ENCODE assay signal across 17 mouse cellular contexts in the genomic region with DNA sequence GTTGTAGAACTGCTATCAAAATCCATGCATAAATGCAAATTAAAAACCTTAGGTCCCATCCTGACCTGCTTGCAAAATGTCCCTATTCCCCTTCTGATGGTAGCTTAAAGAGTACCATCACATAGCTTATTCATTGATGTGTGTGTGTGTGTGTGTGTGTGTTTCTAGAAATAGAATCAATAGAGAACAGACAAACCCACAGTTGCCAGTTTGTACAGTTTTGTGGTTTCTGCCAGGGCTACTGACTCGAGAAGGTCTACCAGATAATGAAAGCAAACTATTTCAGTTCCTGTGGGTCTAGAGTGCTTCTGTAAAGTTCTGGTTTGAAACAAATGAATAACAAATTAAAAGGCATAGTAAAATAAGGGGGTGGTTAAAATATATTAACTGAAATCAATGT.
DNase-seq lines count a peak whose midpoint lies in the region; ATAC-seq and TF ChIP-seq lines count a peak whose summit lies in the region.
"Had no signal": no experiment of that assay in that cellular context is flagged by ENCODE, and none has a peak within 500 bp of the region (broad histone marks: within the 10 kb centered on the region; RNA-seq: fewer than 3 reads in every experiment).

No protein-coding gene starts in this region.

- H3K27me3 ChIP-seq in hindbrain, embryonic 10.5 days (ENCODE audit: insufficient read depth, poor library complexity, severe bottlenecking): no peaks in the 10 kb centered on the region
- no peaks in the 10 kb centered on the region for H3K27me3 ChIP-seq in hindbrain, postnatal 0 days (ENCODE audit: insufficient read depth, low read length)
- H3K27me3 ChIP-seq in liver, postnatal 0 days (ENCODE audit: insufficient read depth, low read length): no peaks in the 10 kb centered on the region
- no peaks in the 10 kb centered on the region for H3K27me3 ChIP-seq in stomach, postnatal 0 days (ENCODE audit: control insufficient read depth, insufficient read depth, low read length)
- H3K27me3 ChIP-seq: forebrain, embryonic 15.5 days; neural tube, embryonic 13.5 days had no signal

- 64% methylated on average over 1 of the region's 1 CpGs for WGBS in hindbrain, embryonic 10.5 days
- WGBS in hindbrain, postnatal 0 days: 53% methylated on average over 1 of the region's 1 CpGs
- 12% methylated on average over 1 of the region's 1 CpGs for WGBS in liver, postnatal 0 days (ENCODE audit: insufficient replicate concordance)
- 40% methylated on average over 1 of the region's 1 CpGs for WGBS in stomach, postnatal 0 days

- H3K4me1 ChIP-seq in hindbrain, embryonic 10.5 days (replicated peaks): peaks cover 20% of the 10 kb centered on the region
- H3K4me1 ChIP-seq in hindbrain, postnatal 0 days (ENCODE audit: insufficient read depth, low read length): 0 out of 2 replicates have a peak, but pooled peaks cover 4% of the 10 kb centered on the region
- no peaks in the 10 kb centered on the region for H3K4me1 ChIP-seq in liver, postnatal 0 days (ENCODE audit: insufficient read depth)
- no peaks in the 10 kb centered on the region for H3K4me1 ChIP-seq in stomach, postnatal 0 days (replicated peaks; ENCODE audit: control insufficient read depth, insufficient read depth)

- no peak overlapping the region for H3K4me2 ChIP-seq in hindbrain, postnatal 0 days (ENCODE audit: low read depth, low read length)
- no peak overlapping the region for H3K4me2 ChIP-seq in liver, postnatal 0 days (ENCODE audit: low read depth, low read length)
- no peak overlapping the region for H3K4me2 ChIP-seq in stomach, postnatal 0 days (replicated peaks; ENCODE audit: low read depth)
- H3K4me2 ChIP-seq: forebrain, embryonic 15.5 days; heart, embryonic 11.5 days; neural tube, embryonic 13.5 days had no signal

- no peak overlapping the region for H3K4me3 ChIP-seq in hindbrain, embryonic 10.5 days
- no peak overlapping the region for H3K4me3 ChIP-seq in hindbrain, postnatal 0 days (ENCODE audit: low read length)
- no peak overlapping the region for H3K4me3 ChIP-seq in liver, postnatal 0 days (ENCODE audit: low read depth, low read length)
- no peak overlapping the region for H3K4me3 ChIP-seq in stomach, postnatal 0 days (ENCODE audit: low read depth, low read length)
- H3K4me3 ChIP-seq: erythroblast, embryonic 14.5 days; forebrain, embryonic 15.5 days; neural tube, embryonic 13.5 days had no signal

- H3K9ac ChIP-seq in hindbrain, postnatal 0 days (replicated peaks; ENCODE audit: low read length): no peak overlapping the region
- no peak overlapping the region for H3K9ac ChIP-seq in liver, postnatal 0 days (replicated peaks)
- H3K9ac ChIP-seq in stomach, postnatal 0 days (ENCODE audit: low read length): no peak overlapping the region
- H3K9ac ChIP-seq: forebrain, embryonic 15.5 days; neural tube, embryonic 13.5 days had no signal

- no peak for ATAC-seq in hindbrain, postnatal 0 days
- peak; percentile 82 for ATAC-seq in granulocyte monocyte progenitor cell, adult 5-6 weeks (replicated peaks; ENCODE audit: poor library complexity, severe bottlenecking)
- peak; percentile 67 for ATAC-seq in liver, postnatal 0 days
- no peak for ATAC-seq in stomach, postnatal 0 days (ENCODE audit: low FRiP score, low TSS enrichment)

- TF ChIP-seq CTCF in hindbrain, postnatal 0 days (IDR thresholded peaks at IDR 0.05; ENCODE audit: low read depth): no peak
- no peak for TF ChIP-seq CTCF in liver, postnatal 0 days (IDR thresholded peaks at IDR 0.05; ENCODE audit: low read depth)
- TF ChIP-seq CTCF in stomach, postnatal 0 days (IDR thresholded peaks at IDR 0.05; ENCODE audit: low read depth): no peak

- H3K27ac ChIP-seq in hindbrain, embryonic 10.5 days: 0 out of 2 replicates have a peak overlapping the region, but pooled peaks have one; percentile 9
- H3K27ac ChIP-seq in hindbrain, postnatal 0 days: no peak overlapping the region
- H3K27ac ChIP-seq in liver, postnatal 0 days (ENCODE audit: low read depth): no peak overlapping the region
- no peak overlapping the region for H3K27ac ChIP-seq in stomach, postnatal 0 days (replicated peaks)
- H3K27ac ChIP-seq: forebrain, embryonic 15.5 days; neural tube, embryonic 13.5 days had no signal

- DNase-seq in hindbrain, embryonic 10.5 days (ENCODE audit: low spot score): no peak
- DNase-seq in hindbrain, postnatal 0 days (ENCODE audit: low spot score): no peak
- DNase-seq in A20 (ENCODE audit: low read depth, low spot score): peak; percentile 81
- DNase-seq in liver, postnatal 0 days: no peak
- DNase-seq in gastrocnemius, postnatal 25 days: no peak
- DNase-seq in stomach, postnatal 0 days (ENCODE audit: low spot score): no peak
- DNase-seq in frontal cortex, postnatal 10 days (ENCODE audit: low spot score in 2 of 2): no peak
- DNase-seq: adrenal gland, postnatal 14 days; gastrocnemius, postnatal 10 days; lung, postnatal 4 days; retina, postnatal 1 day; thymus, adult 18-20 months had no signal

- H3K9me3 ChIP-seq in hindbrain, embryonic 10.5 days: no peaks in the 10 kb centered on the region
- H3K9me3 ChIP-seq in hindbrain, postnatal 0 days (ENCODE audit: low read length): no peaks in the 10 kb centered on the region
- H3K9me3 ChIP-seq in liver, postnatal 0 days (ENCODE audit: low read length): no peaks in the 10 kb centered on the region
- H3K9me3 ChIP-seq in stomach, postnatal 0 days (ENCODE audit: control insufficient read depth, low read length): no peaks in the 10 kb centered on the region
- H3K9me3 ChIP-seq: forebrain, embryonic 15.5 days; neural tube, embryonic 13.5 days had no signal

- TF ChIP-seq EP300 in liver, postnatal 0 days (IDR thresholded peaks at IDR 0.05; ENCODE audit: low read depth): peak; percentile 36
- TF ChIP-seq EP300 in stomach, postnatal 0 days (optimal IDR thresholded peaks at IDR 0.05): no peak

- H3K36me3 ChIP-seq in hindbrain, embryonic 10.5 days: no peaks in the 10 kb centered on the region
- H3K36me3 ChIP-seq in hindbrain, postnatal 0 days (ENCODE audit: insufficient read depth, low read length): no peaks in the 10 kb centered on the region
- no peaks in the 10 kb centered on the region for H3K36me3 ChIP-seq in liver, postnatal 0 days (replicated peaks; ENCODE audit: insufficient read depth, low read length)
- H3K36me3 ChIP-seq in stomach, postnatal 0 days (ENCODE audit: control insufficient read depth, insufficient read depth, low read length): no peaks in the 10 kb centered on the region
- H3K36me3 ChIP-seq: forebrain, embryonic 15.5 days; neural tube, embryonic 13.5 days had no signal

Comparison
In these comparisons a context has a peak if more than half of its experiments do, and no peak if none do; other contexts are left out.
1. ATAC-seq: peak in granulocyte monocyte progenitor cell, adult 5-6 weeks (single experiment) and liver, postnatal 0 days (single experiment); none in hindbrain, postnatal 0 days (single experiment) and stomach, postnatal 0 days (single experiment).